Mouse (Mus musculus) E14TG2a.4 (cell line): ENCODE measurements around the gene St3gal3.

Experiments used
- CTCF ChIP-seq: conservative IDR thresholded peaks from 2 replicates; pipeline ENCODE4 v1.5.1; 2014; ENCODE audit warnings: low read length
- NANOG ChIP-seq: IDR thresholded peaks from 2 replicates; pipeline ENCODE4 v1.6.1; 2014; ENCODE audit warnings: borderline replicate concordance, low read length, mixed read lengths
- POU5F1 ChIP-seq: IDR thresholded peaks from 2 replicates; pipeline ENCODE4 v1.6.1; 2014; ENCODE audit warnings: low read length, borderline replicate concordance

GRCm38 (mm10) chr4:118152020-118152785 is 17.5 kb upstream of the St3gal3 start:
- TF ChIP-seq CTCF = no peak
- no peak for TF ChIP-seq NANOG
- TF ChIP-seq POU5F1 = no peak
